Mouse (Mus musculus) spleen, postnatal 4 days (tissue): ENCODE data around the gene Tapt1.
"Not testable (repeated sequence)": the region's sequence is repeated elsewhere in the genome, so short reads cannot be mapped to it uniquely, and the experiment has no call there.

ENCODE experiments used
- DNase-seq, 2 experiments: peaks; one replicate each; pipeline ENCODE4 v3.0.0; 2022; ENCODE audit warnings: low spot score in 2 of 2

Gene Tapt1

GRCm38 (mm10) chr5:44226521-44227461 is at the start of gene Tapt1:
Gene Tapt1, minus strand, starts transcription at chr5:44226626.
- peak; percentile 91 to 96 for DNase-seq

- DNase-seq, result no peak
Measured at GRCm38 (mm10) chr5:44271564-44271963, 45.1 kb upstream of the Tapt1 start.

- DNase-seq, result not testable (repeated sequence)
Measured at GRCm38 (mm10) chr5:44268524-44268923, 42.1 kb upstream of the Tapt1 start.

GRCm38 (mm10) chr5:44261691-44262090 is 35.3 kb upstream of the Tapt1 start:
- peak in 1 of 2 experiments; percentile 28 for DNase-seq

GRCm38 (mm10) chr5:44261172-44261571 is 34.7 kb upstream of the Tapt1 start:
- peak in 1 of 2 experiments; percentile 27 for DNase-seq

- DNase-seq, result peak in 1 of 2 experiments; percentile 13
Measured at GRCm38 (mm10) chr5:44259678-44260077, 33.3 kb upstream of the Tapt1 start.

GRCm38 (mm10) chr5:44258163-44258562 is 31.7 kb upstream of the Tapt1 start:
- DNase-seq, result no peak

- no peak for DNase-seq
Measured at GRCm38 (mm10) chr5:44257401-44257800, 31.0 kb upstream of the Tapt1 start.

- no peak for DNase-seq
Measured at GRCm38 (mm10) chr5:44256512-44256911, 30.1 kb upstream of the Tapt1 start.

GRCm38 (mm10) chr5:44255756-44256398 is 29.5 kb upstream of the Tapt1 start:
- no peak for DNase-seq

- DNase-seq, result no peak
Measured at GRCm38 (mm10) chr5:44253449-44253848, 27.0 kb upstream of the Tapt1 start.

GRCm38 (mm10) chr5:44252395-44252794 is 26.0 kb upstream of the Tapt1 start:
- no peak for DNase-seq

- no peak for DNase-seq
Measured at GRCm38 (mm10) chr5:44250211-44250955, 24.0 kb upstream of the Tapt1 start.

- DNase-seq, result no peak
Measured at GRCm38 (mm10) chr5:44249363-44249762, 22.9 kb upstream of the Tapt1 start.

GRCm38 (mm10) chr5:44246493-44247217 is 20.2 kb upstream of the Tapt1 start:
- no peak for DNase-seq

- no peak for DNase-seq
Measured at GRCm38 (mm10) chr5:44244894-44245423, 18.5 kb upstream of the Tapt1 start.

- no peak for DNase-seq
Measured at GRCm38 (mm10) chr5:44242828-44243227, 16.4 kb upstream of the Tapt1 start.

- DNase-seq, result no peak
Measured at GRCm38 (mm10) chr5:44241726-44242125, 15.3 kb upstream of the Tapt1 start.

- DNase-seq, result no peak
Measured at GRCm38 (mm10) chr5:44239187-44240136, 13.0 kb upstream of the Tapt1 start.

- no peak for DNase-seq
Measured at GRCm38 (mm10) chr5:44238201-44238600, 11.8 kb upstream of the Tapt1 start.
